Mouse (Mus musculus) thymus, adult 2 months (tissue): ENCODE results near the gene Mfsd12. TPM values are rescaled to one million over a fixed set of nuclear protein-coding genes. Genes with fewer than 3 reads are reported as not detected.

Experiments used
- DNase-seq: peaks from one replicate; pipeline ENCODE4 v3.0.0; 2021
- H3K27ac ChIP-seq: fragments of 200-500 bp; 2 replicates; pipeline ENCODE4 v1.5.1; 2012; ENCODE audit warnings: low read length, control low read depth; ENCODE audit not compliant: control insufficient read depth, insufficient read depth
- H3K27me3 ChIP-seq: fragments of 200-500 bp; 2 replicates; pipeline ENCODE4 v1.6.1; 2012; ENCODE audit warnings: mild to moderate bottlenecking, low read length, moderate library complexity, mixed read lengths; ENCODE audit not compliant: control insufficient read depth, insufficient read depth
- H3K36me3 ChIP-seq: fragments of 200-500 bp; 2 replicates; pipeline ENCODE4 v1.6.1; 2012; ENCODE audit warnings: mild to moderate bottlenecking, low read length, moderate library complexity; ENCODE audit not compliant: control insufficient read depth, insufficient read depth
- H3K4me1 ChIP-seq: fragments of 200-500 bp; replicated peaks from 2 replicates; pipeline ENCODE4 v1.6.1; 2012; ENCODE audit warnings: low read length; ENCODE audit not compliant: control insufficient read depth, insufficient read depth
- H3K4me3 ChIP-seq: fragments of 200-500 bp; 2 replicates; pipeline ENCODE4 v1.5.1; 2012; ENCODE audit warnings: mild to moderate bottlenecking, low read length, control low read depth, moderate library complexity; ENCODE audit not compliant: control insufficient read depth, insufficient read depth
- CTCF ChIP-seq: fragments of 200-500 bp; IDR thresholded peaks from 2 replicates; pipeline ENCODE4 v1.5.1; 2012; ENCODE audit warnings: mild to moderate bottlenecking, control low read depth, low read length, moderate library complexity, borderline replicate concordance; ENCODE audit not compliant: control insufficient read depth, poor library complexity, insufficient read depth; ENCODE audit errors: extremely low read depth
- POLR2A ChIP-seq: fragments of 200-500 bp; IDR thresholded peaks from 2 replicates; pipeline ENCODE4 v1.6.1; 2012; ENCODE audit warnings: mild to moderate bottlenecking, low read length, control low read depth, moderate library complexity; ENCODE audit not compliant: control insufficient read depth, poor library complexity, insufficient read depth; ENCODE audit errors: extremely low read depth
- WGBS: fragments of 180-500 bp; shearing (Covaris S2); methylation state at CpG from one replicate; pipeline ENCODE4 v1.1.7; 2018; 5-methylcytosine and 5-hydroxymethylcytosine counted together
- polyA plus RNA-seq: library from polyadenylated mRNA; depleted of rRNA; stranded (reverse); fragments of >200 nt; gene quantifications from 2 replicates; pipeline ENCODE4 v1.2.3, GENCODE M21; 2012

Mfsd12 gene
- polyA plus RNA-seq, 1 experiment: 65.3 TPM

DNA sequence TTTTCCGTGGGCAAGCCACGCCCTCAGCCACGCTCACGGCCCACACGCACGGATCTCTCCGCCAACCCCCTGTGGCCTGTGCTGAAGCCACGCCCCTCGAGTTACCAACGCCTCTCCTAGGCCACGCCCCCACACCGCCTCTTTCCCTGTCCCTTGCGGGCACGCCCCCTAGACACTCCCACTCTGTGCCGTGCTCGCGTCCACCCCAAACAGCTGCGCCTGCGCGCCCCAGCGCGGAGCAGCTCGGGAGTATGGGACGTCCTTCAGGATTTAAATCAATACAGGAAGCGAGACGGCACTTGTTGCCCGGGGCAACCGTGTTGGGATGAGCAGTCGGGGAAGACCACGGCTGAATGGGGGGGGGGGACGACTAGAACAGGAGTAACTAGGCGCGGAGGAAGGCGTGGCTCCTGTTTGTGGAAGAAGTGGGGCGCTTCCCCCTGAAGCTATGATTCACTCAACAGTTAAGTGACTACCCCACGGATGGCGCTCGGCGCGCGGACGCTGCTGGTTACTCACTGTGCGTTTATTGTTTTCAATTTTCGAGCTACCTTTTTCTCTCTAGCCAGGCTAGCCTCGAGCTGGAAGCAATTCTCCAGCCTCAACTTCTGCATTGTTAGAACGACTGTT lies 21.4 kb downstream of the Mfsd12 start:
- DNase-seq: peak; percentile 100
- Histone ChIP-seq H3K4me1 (peaks cover 28% of the 10 kb centered on the region), H3K36me3 (no peaks in the 10 kb centered on the region), H3K27ac (peak overlapping the region; percentile 36; the same call in 1 of the 2 replicates), H3K4me3 (peak overlapping the region; percentile 59), H3K27me3 (no peaks in the 10 kb centered on the region)
- TF ChIP-seq CTCF (0 out of 2 replicates have a peak, but pooled peaks have one; percentile 39), POLR2A (peak; percentile 81)
- WGBS: under 1% methylated on average over 46 of the region's 46 CpGs

DNA sequence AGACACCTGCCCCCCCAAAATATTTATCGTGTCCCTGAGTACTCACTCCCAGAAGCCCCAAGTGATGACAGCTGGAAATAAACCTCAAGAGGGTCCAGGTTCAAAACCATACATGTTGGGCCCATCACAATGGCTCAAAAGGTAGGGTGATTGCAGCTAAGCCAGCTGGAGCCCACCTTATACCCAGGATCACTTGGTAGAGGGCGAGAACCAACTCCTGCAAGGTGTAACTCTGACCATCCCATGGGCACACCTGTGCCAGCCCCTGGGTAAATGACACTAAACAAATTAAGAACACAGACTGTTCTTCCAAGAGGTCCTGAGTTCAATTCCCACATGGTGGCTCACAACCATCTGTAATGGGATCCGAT lies 21.9 kb downstream of the Mfsd12 start:
- H3K4me3 ChIP-seq: peak overlapping the region; percentile 59
- WGBS: 61% methylated on average over 3 of the region's 3 CpGs
- TF ChIP-seq CTCF (no peak), POLR2A (no peak)
- no peak for DNase-seq
- no peaks in the 10 kb centered on the region for H3K27me3 ChIP-seq
- H3K4me1 ChIP-seq: peaks cover 28% of the 10 kb centered on the region
- H3K27ac ChIP-seq: peak overlapping the region; percentile 36; the same call in 1 of the 2 replicates
- H3K36me3 ChIP-seq: no peaks in the 10 kb centered on the region

DNA sequence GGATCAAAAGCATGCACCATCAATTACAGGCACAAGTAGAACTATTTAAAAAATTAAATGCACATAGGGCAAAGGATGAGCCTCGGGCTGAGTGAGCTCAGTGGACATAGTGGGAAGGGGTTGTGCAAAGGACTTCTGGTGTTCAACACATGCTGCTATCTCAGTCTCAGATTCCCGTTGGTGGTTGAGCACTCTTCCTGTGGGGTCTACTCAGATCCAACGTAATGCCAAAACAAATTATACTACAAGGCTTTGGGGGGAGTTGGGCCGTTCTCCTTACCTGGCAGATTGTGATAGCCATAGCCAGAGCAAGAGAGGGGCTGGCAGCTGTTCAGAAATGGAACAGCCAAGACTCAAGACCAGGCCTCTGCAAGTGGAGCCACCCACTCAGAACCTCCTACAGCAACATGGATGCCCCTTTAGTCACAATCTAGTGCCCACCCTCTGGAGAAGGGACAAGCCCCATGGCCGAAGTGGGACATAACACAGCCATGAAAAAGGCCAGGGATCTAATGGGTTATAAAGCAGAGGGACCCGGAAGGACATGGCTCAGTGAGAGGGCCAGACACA lies 22.6 kb downstream of the Mfsd12 start:
- DNase-seq: no peak
- TF ChIP-seq CTCF (no peak), POLR2A (no peak)
- 75% methylated on average over 6 of the region's 6 CpGs for WGBS
- no peaks in the 10 kb centered on the region for H3K36me3 ChIP-seq
- no peak overlapping the region for H3K4me3 ChIP-seq
- no peak overlapping the region for H3K27ac ChIP-seq
- H3K4me1 ChIP-seq: peaks cover 32% of the 10 kb centered on the region
- no peaks in the 10 kb centered on the region for H3K27me3 ChIP-seq

DNA sequence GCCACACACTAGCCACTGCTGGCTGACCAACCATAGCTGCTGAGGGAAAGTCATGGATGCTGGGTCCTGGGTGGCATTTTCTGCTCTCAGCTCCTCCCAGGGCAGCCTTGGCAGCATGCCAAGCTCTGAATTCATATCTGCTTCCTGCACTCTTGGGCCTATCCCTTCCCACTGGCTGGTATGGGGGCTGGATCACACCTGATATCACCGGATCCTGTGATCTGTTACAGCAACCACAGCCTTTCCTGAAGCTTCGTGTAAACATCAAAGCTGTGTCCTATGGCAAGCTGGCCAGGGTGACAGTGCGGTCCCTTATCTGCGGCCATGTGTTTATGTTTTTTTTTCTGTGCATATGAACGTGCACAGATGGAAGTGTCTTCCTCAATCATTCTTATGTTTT lies 24.7 kb downstream of the Mfsd12 start:
- peak overlapping the region; percentile 6; the same call in 1 of the 2 replicates for H3K27ac ChIP-seq
- no peak for TF ChIP-seq CTCF
- TF ChIP-seq POLR2A: no peak

DNA sequence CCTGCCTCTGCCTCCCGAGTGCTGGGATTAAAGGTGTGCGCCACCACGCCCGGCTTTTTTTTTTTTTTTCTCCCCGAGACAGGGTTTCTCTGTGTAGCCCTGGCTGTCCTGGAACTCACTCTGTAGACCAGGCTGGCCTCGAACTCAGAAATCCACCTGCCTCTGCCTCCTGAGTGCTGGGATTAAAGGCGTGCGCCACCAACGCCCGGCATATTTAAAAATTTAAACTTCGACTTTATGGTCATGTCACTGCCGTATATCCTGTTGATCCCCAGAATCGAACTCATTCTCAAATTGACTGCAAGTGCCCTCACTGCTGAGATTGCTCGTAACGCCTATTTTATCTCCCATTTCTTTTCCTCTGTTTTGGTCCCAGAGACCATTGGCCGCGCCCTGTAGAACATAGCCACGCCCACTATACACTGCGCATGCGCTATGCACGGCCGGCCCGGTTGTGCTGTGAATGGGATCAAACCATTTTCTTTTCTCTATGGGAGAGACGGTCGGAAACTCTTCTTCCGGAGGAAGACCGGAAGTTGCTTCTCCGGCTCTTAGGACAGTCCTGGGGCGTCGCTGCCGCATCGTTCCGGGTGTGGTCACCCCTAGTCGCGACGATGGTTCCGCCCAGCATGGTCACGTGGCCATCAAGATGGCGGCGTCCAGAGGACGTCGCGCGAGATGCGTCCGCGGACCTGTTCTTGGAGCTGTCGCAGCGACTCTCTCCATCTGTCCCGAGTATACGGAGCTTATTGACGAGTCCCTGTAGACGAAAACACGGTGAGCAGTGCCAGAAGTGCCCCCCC lies 26.7 kb downstream of the Mfsd12 start, which contains the start of the genes Dohh and Gm48551:
Dohh (plus strand) TSS at position 627 of the 803 bp plus-strand sequence.
Gm48551 (plus strand) TSS at position 665 of the 803 bp plus-strand sequence.
- Histone ChIP-seq H3K4me3 (peak within 1 kb of the TSS; percentile 68), H3K4me1 (peaks cover 24% of the 10 kb centered on the region), H3K27ac (peak within 1 kb of the TSS; percentile 17), H3K27me3 (no peaks in the 10 kb centered on the region), H3K36me3 (peaks cover 10% of the 10 kb centered on the region)
- DNase-seq: peak; percentile 96
- 8% methylated on average over 54 of the region's 54 CpGs for WGBS
- TF ChIP-seq CTCF: no peak; the same call in 1 of the 2 replicates
- peak; percentile 72; the same call in 1 of the 2 replicates for TF ChIP-seq POLR2A

More for the DNA sequence above, 24.7 kb downstream of the Mfsd12 start:
- H3K27me3 ChIP-seq: no peaks in the 10 kb centered on the region
- no peak overlapping the region for H3K4me3 ChIP-seq
- DNase-seq: no peak
- 4% methylated on average over 5 of the region's 5 CpGs for WGBS
- H3K4me1 ChIP-seq: peaks cover 34% of the 10 kb centered on the region
- H3K36me3 ChIP-seq: peaks cover under 1% of the 10 kb centered on the region; the same call in 1 of the 2 replicates

DNA sequence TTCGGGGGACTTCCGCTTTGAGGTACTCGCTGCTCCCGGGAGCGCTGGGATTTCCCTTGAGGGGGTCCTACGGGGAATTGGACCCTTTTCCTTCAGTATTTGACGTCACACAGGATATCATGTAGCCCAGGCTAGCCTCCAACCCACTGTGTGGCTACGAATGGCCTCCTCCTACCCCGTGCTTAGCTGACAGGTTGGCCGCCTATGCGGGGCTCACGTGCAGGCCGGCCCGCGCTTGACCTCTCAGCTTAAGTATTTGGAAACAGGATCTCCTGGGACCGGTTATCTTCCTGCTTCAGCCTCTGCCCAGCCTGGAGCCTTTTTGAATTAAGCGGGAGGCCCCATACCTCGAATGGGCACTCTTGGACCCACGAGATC lies 27.3 kb downstream of the Mfsd12 start:
- Histone ChIP-seq H3K27me3 (no peaks in the 10 kb centered on the region), H3K27ac (peak overlapping the region; percentile 17; the same call in 1 of the 2 replicates), H3K4me3 (peak overlapping the region; percentile 68), H3K36me3 (peaks cover 10% of the 10 kb centered on the region), H3K4me1 (peaks cover 21% of the 10 kb centered on the region)
- DNase-seq: no peak
- under 1% methylated on average over 19 of the region's 19 CpGs for WGBS
- no peak for TF ChIP-seq CTCF
- TF ChIP-seq POLR2A: no peak
